Mouse (Mus musculus) lung, embryonic 15.5 days (tissue): Measurements from ENCODE around the gene Thra. TPM values are rescaled to one million over a fixed set of nuclear protein-coding genes. Genes with fewer than 3 reads are reported as not detected.

Experiments used
- ATAC-seq: fragments of 200-750 bp; cut with Nextera tagmentation; 2 replicates; pipeline ENCODE4 v1.8.0; 2017; ENCODE audit warnings: moderate number of reproducible peaks, borderline replicate concordance; ENCODE audit not compliant: low FRiP score, low TSS enrichment; ENCODE audit errors: extremely low read depth
- H3K27ac ChIP-seq: fragments of 300-500 bp; sonication (generic); 2 replicates; pipeline ENCODE4 v1.5.1; 2015; ENCODE audit warnings: moderate library complexity, mild to moderate bottlenecking, inconsistent platforms
- H3K27me3 ChIP-seq: fragments of 300-500 bp; sonication (generic); 2 replicates; pipeline ENCODE4 v1.6.1; 2015; ENCODE audit warnings: inconsistent platforms
- H3K36me3 ChIP-seq: fragments of 300-500 bp; sonication (generic); 2 replicates; pipeline ENCODE4 v1.6.1; 2015; ENCODE audit warnings: inconsistent platforms
- H3K4me1 ChIP-seq: fragments of 300-500 bp; sonication (generic); 2 replicates; pipeline ENCODE4 v1.6.1; 2015; ENCODE audit warnings: inconsistent platforms
- H3K4me2 ChIP-seq: fragments of 300-500 bp; sonication (generic); 2 replicates; pipeline ENCODE4 v1.6.1; 2015; ENCODE audit warnings: inconsistent platforms, mild to moderate bottlenecking, moderate library complexity
- H3K4me3 ChIP-seq: fragments of 300-500 bp; sonication (generic); 2 replicates; pipeline ENCODE4 v1.5.1; 2015; ENCODE audit warnings: mild to moderate bottlenecking, inconsistent platforms
- H3K9ac ChIP-seq: fragments of 300-500 bp; sonication (generic); 2 replicates; pipeline ENCODE4 v1.6.1; 2015; ENCODE audit warnings: inconsistent platforms
- H3K9me3 ChIP-seq: fragments of 300-500 bp; sonication (generic); 2 replicates; pipeline ENCODE4 v1.6.1; 2016; ENCODE audit warnings: inconsistent platforms
- WGBS: fragments of 180-500 bp; shearing (Covaris S2); methylation state at CpG from one replicate; pipeline ENCODE4 v1.1.7; 2015; 5-methylcytosine and 5-hydroxymethylcytosine counted together
- polyA plus RNA-seq: library from polyadenylated mRNA; unstranded; fragments of >200 nt; fragmentation: Nextera tagmentation; extraction: Ambion mirVana; gene quantifications from 2 replicates; pipeline ENCODE4 v1.2.1, GENCODE M21; 2015

Thra gene
- polyA plus RNA-seq: 35.6 and 35.8 TPM in 2 replicates

DNA sequence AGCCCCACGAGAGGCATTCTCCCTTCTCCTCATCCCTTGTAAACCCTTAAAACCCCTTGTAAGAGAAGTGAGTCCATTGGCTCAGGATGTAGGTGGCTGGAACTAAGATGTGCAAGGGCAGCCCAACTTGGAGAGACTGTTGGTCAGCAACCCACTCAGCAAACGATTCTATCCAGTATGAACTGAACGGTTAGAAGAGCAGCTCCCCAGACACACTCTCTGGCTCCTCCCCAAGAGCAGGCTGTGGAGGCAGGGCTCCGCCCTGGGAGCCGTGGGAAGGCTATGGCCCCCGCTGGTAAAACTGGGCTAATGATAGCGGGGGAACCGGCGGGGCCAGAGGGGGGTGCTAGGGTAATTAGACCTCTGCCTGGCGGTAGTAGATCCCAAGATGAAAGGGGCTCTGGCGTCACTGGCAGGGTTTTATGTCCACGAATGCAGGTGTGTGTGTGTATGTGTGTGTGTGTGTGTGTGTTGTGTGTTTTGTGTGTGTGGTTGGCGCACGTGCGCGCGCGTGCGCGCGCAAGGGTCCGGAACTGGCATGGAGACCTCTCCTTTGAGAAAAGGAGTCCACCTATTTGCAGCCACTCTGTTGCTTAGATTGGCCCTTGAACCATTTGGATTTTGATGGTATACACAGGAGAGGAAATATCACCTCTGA, at the start of gene Thra:
TSS of gene Thra (plus strand) at position 246 of the 658 bp plus-strand sequence.
- Histone ChIP-seq H3K36me3 (no peaks in the 10 kb centered on the region), H3K4me2 (peak within 1 kb of the TSS; percentile 92), H3K27me3 (no peaks in the 10 kb centered on the region), H3K4me1 (peaks cover 47% of the 10 kb centered on the region), H3K4me3 (peak within 1 kb of the TSS; percentile 93), H3K27ac (peak within 1 kb of the TSS; percentile 97), H3K9me3 (no peaks in the 10 kb centered on the region), H3K9ac (peak within 1 kb of the TSS; percentile 94)
- ATAC-seq: peak; percentile 67
- under 1% methylated on average over 22 of the region's 22 CpGs for WGBS

DNA sequence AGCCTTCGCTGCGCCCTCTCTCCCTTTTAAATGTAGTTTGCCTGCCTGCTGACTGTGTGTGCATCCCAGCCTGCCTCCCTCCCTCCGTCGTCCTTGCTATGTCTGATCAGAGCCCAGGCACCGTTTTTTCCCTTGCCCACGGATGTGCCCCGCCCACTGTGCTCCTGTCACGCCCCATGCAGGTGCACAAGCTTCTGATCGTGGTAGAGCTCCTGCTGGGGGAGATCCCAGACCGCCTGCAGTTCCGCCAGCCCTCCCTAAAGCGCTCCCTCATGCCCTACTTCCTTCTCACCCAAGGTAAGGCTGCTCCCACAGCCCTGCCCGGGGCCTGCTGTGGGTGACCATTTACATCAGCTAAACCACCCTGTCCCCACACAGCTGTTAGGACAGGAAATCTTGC, 47.2 kb upstream of the Thra start:
- ATAC-seq: no peak
- no peaks in the 10 kb centered on the region for H3K27me3 ChIP-seq
- no peaks in the 10 kb centered on the region for H3K9me3 ChIP-seq
- WGBS: 72% methylated on average over 13 of the region's 13 CpGs
- H3K36me3 ChIP-seq: peaks cover 75% of the 10 kb centered on the region
- no peak overlapping the region for H3K4me2 ChIP-seq
- H3K4me3 ChIP-seq: no peak overlapping the region
- no peak overlapping the region for H3K9ac ChIP-seq
- no peaks in the 10 kb centered on the region for H3K4me1 ChIP-seq
- H3K27ac ChIP-seq: no peak overlapping the region

DNA sequence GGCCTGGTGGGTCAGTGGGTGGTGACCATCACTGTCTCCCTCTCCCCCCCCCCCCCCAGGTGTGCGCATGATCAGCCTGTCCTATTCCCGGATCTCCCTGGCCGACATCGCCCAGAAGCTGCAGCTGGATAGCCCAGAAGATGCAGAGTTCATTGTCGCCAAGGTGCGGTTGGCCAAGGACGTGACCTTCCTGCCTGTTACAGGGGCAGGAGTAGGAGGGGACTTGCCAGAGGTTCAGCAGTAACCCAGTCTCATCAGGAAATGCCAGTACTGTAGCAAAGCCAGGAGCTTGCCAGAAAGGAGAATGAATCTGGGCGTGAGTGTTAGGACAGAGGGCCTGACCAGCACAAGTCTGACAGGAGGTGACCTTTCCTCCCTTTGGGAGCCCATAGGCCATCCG, 46.7 kb upstream of the Thra start:
- 82% methylated on average over 7 of the region's 9 CpGs for WGBS

DNA sequence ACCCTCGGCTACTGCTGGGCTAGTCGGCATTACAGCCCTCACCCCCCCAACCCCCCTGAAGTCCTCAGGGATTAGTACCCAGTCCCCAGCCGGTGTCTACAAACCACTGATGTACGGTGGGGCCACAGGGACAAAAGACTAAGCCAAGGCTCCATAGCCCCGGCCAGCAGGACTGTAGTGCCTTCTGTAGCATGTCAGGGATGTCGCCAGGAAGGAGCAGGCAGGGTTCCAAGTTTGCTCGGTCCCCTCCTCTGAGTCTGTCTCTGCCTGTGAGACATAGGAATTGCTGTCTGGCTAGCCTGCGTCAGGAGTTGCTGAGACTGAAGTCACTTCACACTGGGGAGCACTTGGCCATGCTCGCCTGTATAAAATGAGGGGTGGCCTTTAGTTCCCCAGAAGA, 46.1 kb upstream of the Thra start:
- Histone ChIP-seq H3K4me3 (no peak overlapping the region), H3K27me3 (no peaks in the 10 kb centered on the region), H3K4me2 (no peak overlapping the region), H3K36me3 (peaks cover 72% of the 10 kb centered on the region), H3K4me1 (no peaks in the 10 kb centered on the region), H3K9me3 (no peaks in the 10 kb centered on the region), H3K27ac (no peak overlapping the region), H3K9ac (no peak overlapping the region)
- WGBS: 72% methylated on average over 9 of the region's 9 CpGs
- ATAC-seq: no peak

More for the DNA sequence above, 46.7 kb upstream of the Thra start:
- Histone ChIP-seq H3K36me3 (peaks cover 72% of the 10 kb centered on the region), H3K9me3 (no peaks in the 10 kb centered on the region), H3K4me1 (no peaks in the 10 kb centered on the region), H3K4me3 (no peak overlapping the region), H3K27me3 (no peaks in the 10 kb centered on the region), H3K27ac (no peak overlapping the region), H3K9ac (no peak overlapping the region), H3K4me2 (no peak overlapping the region)
- ATAC-seq: no peak

DNA sequence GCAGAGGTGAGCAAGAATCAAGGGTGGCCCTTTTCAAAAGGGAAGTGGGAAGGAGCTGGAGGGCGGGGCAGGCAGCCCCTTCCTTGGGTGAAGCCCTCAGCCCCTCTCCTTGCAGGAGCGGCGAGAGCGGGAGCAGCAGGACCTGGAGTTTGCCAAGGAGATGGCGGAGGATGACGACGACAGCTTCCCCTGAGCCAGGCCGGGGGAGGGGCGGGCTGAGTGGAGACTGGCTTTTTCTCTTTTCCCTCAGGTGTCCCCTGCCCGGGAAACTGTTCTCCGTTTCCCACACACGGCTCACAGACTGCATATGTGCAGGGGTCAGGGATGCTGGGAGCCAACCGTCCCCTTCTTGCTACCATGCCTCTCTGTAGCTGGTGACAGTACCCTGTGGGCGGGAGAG, 45.0 kb upstream of the Thra start:
- ATAC-seq: no peak
- no peak overlapping the region for H3K9ac ChIP-seq
- peaks cover 3% of the 10 kb centered on the region; the same call in 1 of the 2 replicates for H3K4me1 ChIP-seq
- WGBS: 70% methylated on average over 14 of the region's 14 CpGs
- no peak overlapping the region for H3K4me3 ChIP-seq
- H3K27ac ChIP-seq: no peak overlapping the region
- no peak overlapping the region for H3K4me2 ChIP-seq
- H3K36me3 ChIP-seq: peaks cover 61% of the 10 kb centered on the region
- H3K9me3 ChIP-seq: no peaks in the 10 kb centered on the region
- no peaks in the 10 kb centered on the region for H3K27me3 ChIP-seq

DNA sequence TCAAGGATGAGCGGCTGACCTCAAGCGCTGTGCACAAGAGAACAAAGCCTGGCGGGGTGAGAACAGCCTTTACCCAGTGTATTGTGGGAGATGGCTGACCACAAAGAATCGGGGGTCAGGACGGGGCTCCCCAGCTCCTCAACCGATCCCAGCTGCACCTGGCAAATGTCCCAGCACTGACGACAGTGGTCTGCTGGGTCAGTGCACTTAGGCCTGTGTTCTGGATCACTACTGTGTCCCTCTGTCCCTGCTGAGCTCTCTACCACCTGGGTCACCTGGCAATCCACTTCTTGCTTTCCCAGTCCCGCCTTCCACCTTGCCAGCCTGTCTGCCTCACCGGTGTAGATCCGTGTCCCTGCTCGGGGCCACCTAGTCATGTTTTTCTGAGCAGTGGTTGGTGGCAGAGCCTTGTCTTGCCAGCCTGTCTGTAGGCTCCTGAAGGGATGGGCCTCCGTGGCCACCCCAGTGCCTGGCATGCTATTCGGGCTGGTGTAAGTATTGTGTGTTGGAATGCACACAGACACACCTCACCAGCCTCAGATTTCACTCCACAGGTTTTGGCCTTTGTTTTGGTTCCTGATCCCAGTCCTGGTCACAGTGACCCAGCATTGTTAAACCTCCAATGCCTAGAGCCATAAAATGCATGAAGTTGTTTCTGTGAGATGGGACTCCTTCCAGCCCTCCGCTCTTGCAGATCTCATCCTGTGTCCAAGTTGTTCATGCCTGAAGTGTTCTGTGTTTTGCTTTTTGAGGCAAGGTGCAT, 43.8 kb upstream of the Thra start:
- peaks cover 3% of the 10 kb centered on the region; the same call in 1 of the 2 replicates for H3K4me1 ChIP-seq
- no peak overlapping the region for H3K27ac ChIP-seq
- no peak for ATAC-seq
- H3K9me3 ChIP-seq: no peaks in the 10 kb centered on the region
- H3K27me3 ChIP-seq: no peaks in the 10 kb centered on the region
- H3K4me3 ChIP-seq: no peak overlapping the region
- no peak overlapping the region for H3K9ac ChIP-seq
- no peak overlapping the region for H3K4me2 ChIP-seq
- H3K36me3 ChIP-seq: peaks cover 49% of the 10 kb centered on the region
- WGBS: 79% methylated on average over 14 of the region's 14 CpGs

DNA sequence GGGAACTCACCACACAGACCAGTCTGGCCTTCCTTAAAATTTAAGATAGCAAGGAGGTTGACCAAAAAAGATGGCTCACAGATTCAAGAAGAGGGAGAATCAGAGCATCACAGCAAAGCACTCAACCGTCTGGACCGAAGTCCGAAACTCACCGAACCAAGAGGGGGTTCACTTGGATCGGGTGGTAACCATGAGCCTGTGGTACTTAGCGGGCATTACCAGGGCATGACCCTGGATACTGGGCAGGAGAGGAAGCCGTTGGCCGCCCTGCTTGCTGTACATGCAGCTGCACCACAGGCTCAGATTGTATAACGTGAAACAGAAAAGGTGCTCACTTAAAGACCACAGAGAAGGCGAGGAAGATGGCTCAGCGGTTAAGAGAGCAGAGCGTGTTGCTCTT, 43.2 kb upstream of the Thra start:
- Histone ChIP-seq H3K27ac (no peak overlapping the region), H3K36me3 (peaks cover 43% of the 10 kb centered on the region), H3K9me3 (no peaks in the 10 kb centered on the region), H3K9ac (no peak overlapping the region), H3K4me2 (no peak overlapping the region), H3K4me1 (peaks cover 3% of the 10 kb centered on the region; the same call in 1 of the 2 replicates), H3K4me3 (no peak overlapping the region), H3K27me3 (no peaks in the 10 kb centered on the region)
- no peak for ATAC-seq
- WGBS: 89% methylated on average over 12 of the region's 12 CpGs

DNA sequence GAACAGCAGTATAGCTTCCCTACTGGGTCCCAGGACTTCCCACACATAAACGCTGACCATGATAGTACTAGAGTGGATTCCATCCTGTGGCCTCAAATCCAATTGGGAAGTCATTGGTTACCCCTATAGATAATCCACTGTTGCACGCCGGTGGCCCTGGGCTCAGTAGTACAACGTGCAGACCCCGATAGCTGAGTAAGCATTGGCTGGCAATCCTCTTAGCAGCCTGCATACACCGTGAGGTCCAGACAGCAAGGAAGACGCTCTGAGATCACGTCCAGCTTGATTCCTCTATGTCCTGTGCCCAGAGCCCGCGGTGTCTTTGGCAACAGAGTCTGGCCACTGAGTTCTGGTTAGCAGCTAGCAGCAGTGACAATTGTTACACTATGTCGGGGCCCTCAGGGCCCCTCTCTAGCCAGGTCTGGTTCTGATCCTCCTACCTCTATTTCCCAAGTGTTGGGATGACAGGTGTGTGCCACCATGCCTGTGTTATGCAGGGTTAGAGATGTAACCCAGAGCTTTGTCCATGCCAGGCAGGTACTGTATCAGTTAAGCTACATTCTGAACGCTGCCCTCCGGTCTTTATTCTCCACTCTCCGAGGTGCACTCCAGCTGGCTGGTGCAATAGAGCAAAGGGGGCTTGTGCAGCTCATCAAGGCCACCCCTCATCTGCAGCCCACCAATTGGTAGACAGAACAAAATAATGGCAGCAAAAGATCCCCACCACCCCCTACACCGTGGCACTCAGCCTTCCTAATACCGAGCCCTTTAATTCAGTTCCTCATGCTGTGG, 41.4 kb upstream of the Thra start:
- peaks cover 3% of the 10 kb centered on the region; the same call in 1 of the 2 replicates for H3K4me1 ChIP-seq
- peaks cover 25% of the 10 kb centered on the region for H3K36me3 ChIP-seq
- H3K27ac ChIP-seq: no peak overlapping the region
- no peak for ATAC-seq
- WGBS: 81% methylated on average over 16 of the region's 16 CpGs
- no peak overlapping the region for H3K4me2 ChIP-seq
- H3K4me3 ChIP-seq: no peak overlapping the region
- no peaks in the 10 kb centered on the region for H3K9me3 ChIP-seq
- H3K9ac ChIP-seq: no peak overlapping the region
- no peaks in the 10 kb centered on the region for H3K27me3 ChIP-seq

DNA sequence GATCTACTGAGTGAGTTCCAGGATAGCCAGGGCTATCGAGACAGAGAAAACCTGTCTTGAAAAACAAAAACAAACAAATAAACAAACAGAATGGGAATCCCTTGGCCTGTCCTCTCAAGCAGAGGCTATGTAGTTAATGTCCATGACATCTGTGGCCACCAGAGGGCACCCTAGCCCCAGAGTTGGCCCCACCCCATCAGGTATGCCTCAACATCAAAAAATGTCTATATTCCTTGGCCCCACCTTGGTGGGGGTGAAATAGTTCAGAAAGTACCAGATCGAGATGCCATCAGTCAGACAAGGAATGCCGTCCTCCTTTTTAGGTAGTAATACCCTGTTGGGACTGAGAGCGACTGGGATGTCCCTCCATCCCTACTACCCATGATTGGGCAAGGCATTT, 40.5 kb upstream of the Thra start:
- no peak overlapping the region for H3K4me2 ChIP-seq
- H3K27ac ChIP-seq: no peak overlapping the region
- H3K9ac ChIP-seq: no peak overlapping the region
- peaks cover 23% of the 10 kb centered on the region for H3K36me3 ChIP-seq
- 30% methylated on average over 4 of the region's 4 CpGs for WGBS
- peak; percentile 46; the same call in 1 of the 2 replicates for ATAC-seq
- peaks cover 3% of the 10 kb centered on the region; the same call in 1 of the 2 replicates for H3K4me1 ChIP-seq
- H3K4me3 ChIP-seq: no peak overlapping the region
- H3K9me3 ChIP-seq: no peaks in the 10 kb centered on the region
- no peaks in the 10 kb centered on the region for H3K27me3 ChIP-seq

DNA sequence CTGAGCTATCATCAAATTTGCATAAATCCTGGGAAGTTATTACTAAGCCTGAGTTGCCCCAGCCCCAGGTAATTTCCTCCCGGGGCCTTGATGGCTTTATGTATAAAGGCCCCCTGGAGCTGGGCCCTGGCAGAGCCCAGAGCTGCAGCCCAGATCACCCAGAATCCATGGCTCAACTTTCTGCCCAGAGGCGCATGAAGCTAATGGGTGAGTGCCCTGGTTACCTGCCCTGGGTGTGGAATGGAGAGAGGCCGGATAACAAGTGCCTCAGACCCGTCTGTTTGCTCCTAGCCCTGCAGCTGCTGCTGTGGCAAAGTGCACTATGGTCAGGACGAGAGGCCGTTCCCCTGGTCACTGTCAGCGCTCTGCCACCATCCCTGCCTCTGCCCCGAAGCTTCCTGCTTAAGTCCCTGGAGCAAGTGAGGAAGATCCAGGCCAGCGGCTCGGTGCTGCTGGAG, 39.2 kb upstream of the Thra start, which contains the start of gene Csf3:
TSS of gene Csf3 (plus strand) at position 51 of the 458 bp plus-strand sequence.
- 42% methylated on average over 10 of the region's 10 CpGs for WGBS
- peaks cover 3% of the 10 kb centered on the region; the same call in 1 of the 2 replicates for H3K4me1 ChIP-seq
- no peak within 1 kb of the TSS for H3K4me2 ChIP-seq
- no peaks in the 10 kb centered on the region for H3K9me3 ChIP-seq
- no peak within 1 kb of the TSS for H3K27ac ChIP-seq
- no peaks in the 10 kb centered on the region for H3K27me3 ChIP-seq
- no peak within 1 kb of the TSS for H3K4me3 ChIP-seq
- peaks cover 23% of the 10 kb centered on the region for H3K36me3 ChIP-seq
- ATAC-seq: no peak
- no peak within 1 kb of the TSS for H3K9ac ChIP-seq

DNA sequence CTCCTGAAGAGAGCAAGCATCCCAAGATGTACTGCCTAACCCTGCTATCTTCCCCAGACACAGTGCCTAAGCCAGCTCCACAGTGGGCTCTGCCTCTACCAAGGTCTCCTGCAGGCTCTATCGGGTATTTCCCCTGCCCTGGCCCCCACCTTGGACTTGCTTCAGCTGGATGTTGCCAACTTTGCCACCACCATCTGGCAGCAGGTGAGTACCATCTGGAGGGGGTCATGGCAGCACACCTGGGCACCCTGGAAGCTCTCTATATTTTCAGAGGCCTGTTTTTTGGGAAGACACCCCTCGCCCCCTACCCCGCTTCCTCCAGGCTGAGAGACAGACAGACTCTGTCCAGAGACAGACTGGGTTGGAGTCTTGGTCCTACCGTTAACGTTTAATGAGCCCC, 38.1 kb upstream of the Thra start:
- Histone ChIP-seq H3K4me3 (no peak overlapping the region), H3K4me1 (peaks cover 13% of the 10 kb centered on the region), H3K27ac (no peak overlapping the region), H3K27me3 (no peaks in the 10 kb centered on the region), H3K36me3 (peaks cover 30% of the 10 kb centered on the region), H3K9me3 (no peaks in the 10 kb centered on the region), H3K9ac (no peak overlapping the region), H3K4me2 (no peak overlapping the region)
- WGBS: 56% methylated on average over 5 of the region's 5 CpGs
- ATAC-seq: no peak
